ENCODE assay signal across 12 mouse cellular contexts in genomic region chr15:99801885-99802572, GRCm38 (mm10). TPM values are rescaled to one million over a fixed set of nuclear protein-coding genes. Genes with fewer than 3 reads are reported as not detected.
DNase-seq lines count a peak whose midpoint lies in the region; ATAC-seq lines count a peak whose summit lies in the region.
"Had no signal": no experiment of that assay in that cellular context is flagged by ENCODE, and none has a peak within 500 bp of the region (broad histone marks: within the 10 kb centered on the region; RNA-seq: fewer than 3 reads in every experiment).

No protein-coding gene starts in this region.

- H3K27me3 ChIP-seq in limb, embryonic 12.5 days: no peaks in the 10 kb centered on the region

- WGBS in limb, embryonic 12.5 days: 17% methylated on average over 24 of the region's 24 CpGs

- H3K4me1 ChIP-seq in limb, embryonic 12.5 days (replicated peaks): peaks cover 46% of the 10 kb centered on the region

- DNase-seq in heart, adult 11 months: peak; percentile 93
- DNase-seq in heart, adult 8-10 months (ENCODE audit: low spot score): no peak
- DNase-seq in cerebellum, adult 9-11 months: peak; percentile 78
- DNase-seq in gastrocnemius, postnatal 25 days: peak; percentile 46
- no peak for DNase-seq in urinary bladder, postnatal 14 days (ENCODE audit: low spot score)
- no peak for DNase-seq in urinary bladder, postnatal 36 days (ENCODE audit: low spot score in 2 of 2)
- DNase-seq in urinary bladder, adult 18-20 months (ENCODE audit: low spot score in 2 of 2): no peak
- DNase-seq: lung, postnatal 10 days; right cerebral cortex, postnatal 14 days; thymus, adult 18-20 months had no signal

- no peak overlapping the region for H3K9ac ChIP-seq in limb, embryonic 12.5 days (replicated peaks)

- H3K9me3 ChIP-seq in limb, embryonic 12.5 days: no peaks in the 10 kb centered on the region

- peak overlapping the region; percentile 79 for H3K27ac ChIP-seq in limb, embryonic 12.5 days

- no peak overlapping the region for H3K4me3 ChIP-seq in limb, embryonic 12.5 days (replicated peaks)

- peaks cover 71% of the 10 kb centered on the region for H3K36me3 ChIP-seq in limb, embryonic 12.5 days

- H3K4me2 ChIP-seq in limb, embryonic 12.5 days: peak overlapping the region; percentile 22

- no peak for ATAC-seq in limb, embryonic 12.5 days (ENCODE audit: insufficient number of reproducible peaks, insufficient read depth, low FRiP score, low TSS enrichment, low read depth)
- ATAC-seq: intestine, postnatal 0 days had no signal

RNA-seq across cellular contexts. Expression of gene Cers5, which starts 29.3 kb away (rescaled TPM):
- 10 to 100 TPM; 17.8 to 23.6 (median 18.1) TPM for total RNA-seq in heart, adult 8-10 months (2022)
- 1 to 10 TPM; 4.0 to 6.1 TPM for total RNA-seq in gastrocnemius, postnatal 25 days (2021)
- polyA plus RNA-seq in limb, embryonic 12.5 days (2016; fragmentation: Nextera tagmentation; extraction: Ambion mirVana): 73.3 and 78.0 TPM in 2 replicates

Comparison
In these comparisons a context has a peak if more than half of its experiments do, and no peak if none do; other contexts are left out.
1. DNase-seq: peak in heart, adult 11 months (single experiment), cerebellum, adult 9-11 months (single experiment) and gastrocnemius, postnatal 25 days (single experiment); none in heart, adult 8-10 months (single experiment), urinary bladder, postnatal 14 days (single experiment), urinary bladder, postnatal 36 days (0 of 2) and urinary bladder, adult 18-20 months (0 of 2).